In the genomic region with DNA sequence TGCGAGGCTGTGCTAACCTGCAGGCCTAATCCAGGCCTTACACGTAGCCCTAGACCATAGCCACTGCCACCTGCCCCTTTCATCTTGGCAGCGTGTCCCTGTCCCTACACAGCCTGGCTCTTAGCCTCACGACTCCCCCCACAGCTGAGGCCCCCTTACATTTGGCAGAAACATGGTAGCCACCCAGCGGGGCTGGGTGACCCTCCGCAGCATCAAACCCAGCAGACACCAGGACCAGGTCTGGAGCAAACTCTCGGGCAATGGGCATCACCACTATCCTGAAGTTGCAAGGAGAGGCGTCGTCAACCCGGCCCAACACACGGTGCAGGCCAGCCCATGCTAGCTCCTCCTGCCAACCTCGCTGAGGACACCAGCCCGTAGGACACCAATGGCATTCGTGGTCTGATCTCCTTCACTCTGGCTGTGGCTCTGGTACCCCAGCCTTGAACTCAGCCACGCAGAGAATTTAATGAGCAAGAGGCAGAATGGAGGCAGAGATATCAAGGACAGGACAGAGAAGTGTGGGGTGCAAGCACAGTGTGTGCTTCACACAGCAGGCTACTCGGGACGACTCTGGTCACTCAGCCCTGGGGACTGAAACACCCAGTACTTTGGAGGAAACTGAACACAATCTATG, we compare ENCODE assay signal across 25 mouse cellular contexts. TPM values are rescaled to one million over a fixed set of nuclear protein-coding genes. Genes with fewer than 3 reads are reported as not detected.
"Had no signal": no experiment of that assay in that cellular context is flagged by ENCODE, and none has a peak within 500 bp of the region (broad histone marks: within the 10 kb centered on the region; RNA-seq: fewer than 3 reads in every experiment).

No protein-coding gene starts in this region.

- ATAC-seq: inflammation-experienced regulatory T-cells, adult 6 months; intestine, embryonic 15.5 days; intestine, postnatal 0 days had no signal

- DNase-seq: gastrocnemius, adult 2 months; gastrocnemius, postnatal 10 days; gastrocnemius, postnatal 25 days; heart, postnatal 10 days; heart, postnatal 4 days; kidney, adult 18-20 months; kidney, adult 8-10 months; kidney, postnatal 10 days; kidney, postnatal 25 days; kidney, postnatal 4 days; liver; liver, embryonic 13.5 days had no signal

- H3K4me2 ChIP-seq: heart, embryonic 12.5 days; hindbrain, embryonic 13.5 days; hindbrain, embryonic 15.5 days; intestine, embryonic 15.5 days; limb, embryonic 12.5 days; liver, embryonic 11.5 days; liver, embryonic 13.5 days; liver, embryonic 15.5 days had no signal

- H3K4me1 ChIP-seq: intestine, embryonic 15.5 days; limb, embryonic 12.5 days; liver, embryonic 13.5 days; liver, embryonic 15.5 days had no signal

- H3K27ac ChIP-seq: gastrocnemius, adult 2 months; heart, embryonic 10.5 days; hindbrain, embryonic 13.5 days; hindbrain, embryonic 15.5 days; intestine, embryonic 15.5 days; layer of hippocampus, adult 2 months; left cerebral cortex, adult 2 months; limb, embryonic 10.5 days; limb, embryonic 12.5 days; liver, embryonic 15.5 days had no signal

- H3K27me3 ChIP-seq: heart, embryonic 12.5 days; hindbrain, embryonic 13.5 days; hindbrain, embryonic 15.5 days; intestine, embryonic 15.5 days; limb, embryonic 12.5 days; liver, embryonic 13.5 days; liver, embryonic 15.5 days had no signal

- H3K9ac ChIP-seq: heart, embryonic 12.5 days; hindbrain, embryonic 13.5 days; hindbrain, embryonic 15.5 days; intestine, embryonic 15.5 days; limb, embryonic 12.5 days; liver, embryonic 13.5 days; liver, embryonic 15.5 days had no signal

- H3K9me3 ChIP-seq: heart, embryonic 10.5 days; hindbrain, embryonic 13.5 days; hindbrain, embryonic 15.5 days; intestine, embryonic 15.5 days; limb, embryonic 10.5 days; limb, embryonic 12.5 days; liver, embryonic 13.5 days; liver, embryonic 15.5 days had no signal

- H3K4me3 ChIP-seq: gastrocnemius, adult 2 months; heart, embryonic 10.5 days; heart, embryonic 12.5 days; hindbrain, embryonic 13.5 days; hindbrain, embryonic 15.5 days; intestine, embryonic 15.5 days; layer of hippocampus, adult 2 months; left cerebral cortex, adult 2 months; limb, embryonic 10.5 days; limb, embryonic 12.5 days; liver, embryonic 13.5 days; liver, embryonic 15.5 days had no signal

RNA-seq across cellular contexts. Expression of gene Rapgef3, which starts 29.0 kb away (rescaled TPM):
- polyA plus RNA-seq: inflammation-experienced regulatory T-cells, adult 6 months had no signal
